Mouse (Mus musculus): Measurements from ENCODE around the gene Erich4. TPM values are rescaled to one million over a fixed set of nuclear protein-coding genes. Genes with fewer than 3 reads are reported as not detected.

Gene Erich4
- polyA plus RNA-seq, 1 experiment from 2014 or later: 0.20 TPM

- ATAC-seq (no peak), DNase-seq (peak; percentile 78)
- Histone ChIP-seq H3K4me3 (ENCODE audit: low read depth, low read length) (no peak overlapping the region), H3K4me1 (ENCODE audit: insufficient read depth) (no peaks in the 10 kb centered on the region), H3K36me3 (replicated peaks; ENCODE audit: insufficient read depth, low read length) (no peaks in the 10 kb centered on the region), H3K9ac (replicated peaks) (no peak overlapping the region), H3K4me2 (ENCODE audit: low read depth, low read length) (no peak overlapping the region), H3K9me3 (ENCODE audit: low read length) (no peaks in the 10 kb centered on the region), H3K27me3 (ENCODE audit: insufficient read depth, low read length) (no peaks in the 10 kb centered on the region), H3K27ac (ENCODE audit: low read depth) (no peak overlapping the region)
- 13% methylated on average over 10 of the region's 10 CpGs for WGBS (ENCODE audit: insufficient replicate concordance)
- peak; percentile 88 for TF ChIP-seq CTCF (IDR thresholded peaks at IDR 0.05; ENCODE audit: low read depth)
- TF ChIP-seq EP300 (IDR thresholded peaks at IDR 0.05; ENCODE audit: low read depth): no peak
Observed at GRCm38 (mm10) chr7:25599663-25600062, 16.0 kb downstream of the Erich4 start.

GRCm38 (mm10) chr7:25593859-25594258, 21.8 kb downstream of the Erich4 start:
- 39% methylated on average over 3 of the region's 3 CpGs for WGBS (ENCODE audit: insufficient replicate concordance)

GRCm38 (mm10) chr7:25591226-25591625, 24.5 kb downstream of the Erich4 start:
- no peaks in the 10 kb centered on the region for H3K9me3 ChIP-seq (ENCODE audit: low read length)
- H3K4me3 ChIP-seq (ENCODE audit: low read depth, low read length): no peak overlapping the region
- H3K36me3 ChIP-seq (replicated peaks; ENCODE audit: insufficient read depth, low read length): no peaks in the 10 kb centered on the region
- H3K4me2 ChIP-seq (ENCODE audit: low read depth, low read length): no peak overlapping the region
- H3K4me1 ChIP-seq (ENCODE audit: insufficient read depth): no peaks in the 10 kb centered on the region
- TF ChIP-seq CTCF (IDR thresholded peaks at IDR 0.05; ENCODE audit: low read depth) (no peak), EP300 (IDR thresholded peaks at IDR 0.05; ENCODE audit: low read depth) (no peak)
- no peak overlapping the region for H3K27ac ChIP-seq (ENCODE audit: low read depth)
- WGBS (ENCODE audit: insufficient replicate concordance): 79% methylated on average over 2 of the region's 2 CpGs
- DNase-seq: no peak
- H3K27me3 ChIP-seq (ENCODE audit: insufficient read depth, low read length): no peaks in the 10 kb centered on the region
- ATAC-seq: no peak
- H3K9ac ChIP-seq (replicated peaks): no peak overlapping the region

More at GRCm38 (mm10) chr7:25593859-25594258, 21.8 kb downstream of the Erich4 start:
- Histone ChIP-seq H3K27ac (ENCODE audit: low read depth) (no peak overlapping the region), H3K4me3 (ENCODE audit: low read depth, low read length) (no peak overlapping the region), H3K36me3 (replicated peaks; ENCODE audit: insufficient read depth, low read length) (no peaks in the 10 kb centered on the region), H3K4me2 (ENCODE audit: low read depth, low read length) (no peak overlapping the region), H3K9me3 (ENCODE audit: low read length) (no peaks in the 10 kb centered on the region), H3K4me1 (ENCODE audit: insufficient read depth) (no peaks in the 10 kb centered on the region), H3K27me3 (ENCODE audit: insufficient read depth, low read length) (no peaks in the 10 kb centered on the region), H3K9ac (replicated peaks) (no peak overlapping the region)
- TF ChIP-seq CTCF (IDR thresholded peaks at IDR 0.05; ENCODE audit: low read depth) (no peak), EP300 (IDR thresholded peaks at IDR 0.05; ENCODE audit: low read depth) (no peak)
- ATAC-seq: no peak
- no peak for DNase-seq

- 64% methylated on average over 9 of the region's 9 CpGs for WGBS (ENCODE audit: insufficient replicate concordance)
- DNase-seq (no peak), ATAC-seq (no peak)
- Histone ChIP-seq H3K4me2 (ENCODE audit: low read depth, low read length) (no peak overlapping the region), H3K36me3 (replicated peaks; ENCODE audit: insufficient read depth, low read length) (no peaks in the 10 kb centered on the region), H3K27me3 (ENCODE audit: insufficient read depth, low read length) (no peaks in the 10 kb centered on the region), H3K27ac (ENCODE audit: low read depth) (no peak overlapping the region), H3K4me1 (ENCODE audit: insufficient read depth) (no peaks in the 10 kb centered on the region), H3K9me3 (ENCODE audit: low read length) (no peaks in the 10 kb centered on the region), H3K9ac (replicated peaks) (no peak overlapping the region), H3K4me3 (ENCODE audit: low read depth, low read length) (no peak overlapping the region)
- TF ChIP-seq CTCF (IDR thresholded peaks at IDR 0.05; ENCODE audit: low read depth): no peak
- no peak for TF ChIP-seq EP300 (IDR thresholded peaks at IDR 0.05; ENCODE audit: low read depth)
Observed at GRCm38 (mm10) chr7:25585351-25586204, 30.1 kb downstream of the Erich4 start.

GRCm38 (mm10) chr7:25584651-25585050, 31.0 kb downstream of the Erich4 start:
- WGBS (ENCODE audit: insufficient replicate concordance): 71% methylated on average over 5 of the region's 5 CpGs
- H3K4me3 ChIP-seq (ENCODE audit: low read depth, low read length): no peak overlapping the region
- H3K9me3 ChIP-seq (ENCODE audit: low read length): no peaks in the 10 kb centered on the region
- H3K27ac ChIP-seq (ENCODE audit: low read depth): no peak overlapping the region
- no peaks in the 10 kb centered on the region for H3K36me3 ChIP-seq (replicated peaks; ENCODE audit: insufficient read depth, low read length)
- no peaks in the 10 kb centered on the region for H3K4me1 ChIP-seq (ENCODE audit: insufficient read depth)
- DNase-seq (no peak), ATAC-seq (no peak)
- H3K4me2 ChIP-seq (ENCODE audit: low read depth, low read length): no peak overlapping the region
- H3K27me3 ChIP-seq (ENCODE audit: insufficient read depth, low read length): no peaks in the 10 kb centered on the region
- no peak overlapping the region for H3K9ac ChIP-seq (replicated peaks)
- no peak for TF ChIP-seq EP300 (IDR thresholded peaks at IDR 0.05; ENCODE audit: low read depth)
- no peak for TF ChIP-seq CTCF (IDR thresholded peaks at IDR 0.05; ENCODE audit: low read depth)

GRCm38 (mm10) chr7:25582301-25582810, 33.3 kb downstream of the Erich4 start:
- 73% methylated on average over 15 of the region's 15 CpGs for WGBS (ENCODE audit: insufficient replicate concordance)
- Histone ChIP-seq H3K9ac (replicated peaks) (no peak overlapping the region), H3K4me1 (ENCODE audit: insufficient read depth) (no peaks in the 10 kb centered on the region), H3K4me2 (ENCODE audit: low read depth, low read length) (no peak overlapping the region), H3K27me3 (ENCODE audit: insufficient read depth, low read length) (no peaks in the 10 kb centered on the region), H3K9me3 (ENCODE audit: low read length) (no peaks in the 10 kb centered on the region), H3K27ac (ENCODE audit: low read depth) (no peak overlapping the region), H3K36me3 (replicated peaks; ENCODE audit: insufficient read depth, low read length) (no peaks in the 10 kb centered on the region), H3K4me3 (ENCODE audit: low read depth, low read length) (no peak overlapping the region)
- TF ChIP-seq EP300 (IDR thresholded peaks at IDR 0.05; ENCODE audit: low read depth) (no peak), CTCF (IDR thresholded peaks at IDR 0.05; ENCODE audit: low read depth) (no peak)
- ATAC-seq (no peak), DNase-seq (no peak)

Measured in liver, postnatal 0 days (tissue).